Mouse (Mus musculus) embryonic fibroblast, embryonic 13.5 days (primary cell): ENCODE measurements around the gene Anks1b. TPM values are rescaled to one million over a fixed set of nuclear protein-coding genes. Genes with fewer than 3 reads are reported as not detected.

Experiments used
- H3K27ac ChIP-seq: 2 replicates; pipeline ENCODE4 v1.5.1; 2012; ENCODE audit warnings: low read length, control low read depth, inconsistent platforms; ENCODE audit not compliant: insufficient read depth
- H3K4me1 ChIP-seq: 2 replicates; pipeline ENCODE4 v1.6.1; 2011; ENCODE audit warnings: low read length; ENCODE audit not compliant: control insufficient read depth, insufficient read depth
- H3K4me3 ChIP-seq: 2 replicates; pipeline ENCODE4 v1.5.1; 2011; ENCODE audit warnings: mild to moderate bottlenecking, control low read depth, low read length; ENCODE audit not compliant: insufficient read depth
- CTCF ChIP-seq: IDR thresholded peaks from 2 replicates; pipeline ENCODE4 v1.5.1; 2011; ENCODE audit warnings: mild to moderate bottlenecking, control low read depth, low read length, moderate library complexity, borderline replicate concordance; ENCODE audit not compliant: insufficient read depth
- POLR2A ChIP-seq: IDR thresholded peaks from 2 replicates; pipeline ENCODE4 v1.6.1; 2011; ENCODE audit warnings: low read depth, mild to moderate bottlenecking, control low read depth, low read length, moderate library complexity
- polyA plus RNA-seq: library from polyadenylated mRNA; stranded (reverse); fragments of >200 nt; gene quantifications from 2 replicates; pipeline ENCODE4 v1.2.4, GENCODE M21; 2011; ENCODE audit warnings: low read depth; ENCODE audit not compliant: missing spikeins, insufficient read length

Anks1b gene
- polyA plus RNA-seq, 1 experiment, result 6.3 TPM

DNA sequence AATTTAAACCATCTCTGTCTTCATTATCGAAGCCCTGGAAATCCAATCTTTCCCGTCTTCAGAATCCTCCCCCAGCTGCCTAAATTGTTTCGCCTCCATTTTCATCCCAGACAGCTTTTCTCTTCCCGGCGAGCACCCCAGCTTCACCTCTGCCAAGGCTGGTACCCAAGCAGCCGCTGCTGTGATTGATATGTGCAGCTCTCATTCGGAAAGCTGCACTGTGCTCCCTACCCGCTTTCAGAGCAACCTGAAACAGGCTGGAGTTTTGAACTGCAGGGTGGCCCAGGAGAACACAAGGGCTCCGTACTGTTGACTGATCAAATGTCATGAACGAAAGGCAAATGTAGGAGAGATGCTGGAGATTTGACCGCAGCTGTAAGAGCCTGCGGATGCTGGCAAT lies 559.2 kb downstream of the Anks1b start:
- TF ChIP-seq CTCF, result no peak
- H3K4me3 ChIP-seq, result no peak overlapping the region
- H3K4me1 ChIP-seq, result no peaks in the 10 kb centered on the region
- no peak overlapping the region for H3K27ac ChIP-seq

DNA sequence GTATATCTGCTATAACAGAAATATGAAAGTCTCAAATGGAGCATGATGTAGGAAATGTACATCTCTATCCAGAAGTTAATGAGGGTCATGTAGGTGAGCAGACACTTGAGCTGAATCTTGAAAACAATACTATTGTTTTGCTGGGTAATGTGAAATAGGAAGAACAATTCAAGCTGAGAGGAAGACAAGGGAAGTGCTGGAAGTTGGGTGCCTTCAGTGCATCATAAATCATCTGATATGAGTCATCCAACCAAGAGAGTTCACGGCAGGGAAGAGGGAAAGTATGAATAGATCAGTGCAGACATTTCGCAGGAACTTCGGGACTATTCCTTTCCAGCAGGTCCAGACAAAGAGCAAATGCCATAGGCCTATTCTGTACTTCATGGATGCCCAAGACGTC lies 567.7 kb downstream of the Anks1b start:
- H3K27ac ChIP-seq, result no peak overlapping the region
- TF ChIP-seq POLR2A (no peak), CTCF (no peak)
- no peak overlapping the region for H3K4me3 ChIP-seq
- no peaks in the 10 kb centered on the region for H3K4me1 ChIP-seq

DNA sequence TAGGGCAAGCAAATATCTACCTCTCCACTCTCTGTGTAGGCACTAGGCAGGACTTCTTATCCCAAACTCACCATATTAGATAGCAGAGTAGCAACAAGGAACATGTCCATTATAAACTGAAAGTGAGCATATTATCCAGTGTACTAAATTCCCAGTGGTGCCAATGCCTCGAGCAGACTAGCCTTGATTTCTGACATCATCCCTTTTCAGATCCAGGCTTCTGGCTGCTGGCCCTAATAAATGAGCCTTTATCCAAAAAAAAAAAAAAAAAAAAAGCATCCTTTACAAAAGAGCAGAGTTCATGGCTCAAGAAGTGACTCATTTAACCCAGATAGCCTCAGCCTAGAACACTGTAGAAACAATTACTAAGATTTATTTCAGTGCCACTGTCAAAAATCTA lies 568.3 kb downstream of the Anks1b start:
- Histone ChIP-seq H3K4me1 (no peaks in the 10 kb centered on the region), H3K4me3 (no peak overlapping the region), H3K27ac (no peak overlapping the region)
- TF ChIP-seq CTCF (no peak), POLR2A (no peak)

DNA sequence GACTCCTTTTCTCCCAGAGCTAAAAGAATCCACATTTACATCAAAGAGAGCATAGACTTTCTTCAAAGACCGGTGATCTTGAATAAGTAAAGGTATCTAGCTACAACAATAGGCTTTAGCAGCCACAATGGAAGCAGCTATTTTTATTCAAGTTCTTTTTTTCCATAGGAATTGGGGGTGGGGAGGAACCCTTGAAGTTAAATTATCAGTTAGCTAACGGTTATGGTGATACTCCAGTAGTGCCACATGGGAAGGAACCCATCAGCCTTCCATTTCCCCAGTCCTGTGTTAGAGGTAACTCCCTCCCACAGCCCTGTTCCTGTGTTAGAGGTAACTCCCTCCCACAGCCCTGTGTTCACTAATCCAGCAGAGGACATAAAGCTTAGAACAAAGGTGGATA lies 591.6 kb downstream of the Anks1b start:
- Histone ChIP-seq H3K27ac (no peak overlapping the region), H3K4me3 (no peak overlapping the region), H3K4me1 (no peaks in the 10 kb centered on the region)
- TF ChIP-seq CTCF (no peak), POLR2A (no peak)

DNA sequence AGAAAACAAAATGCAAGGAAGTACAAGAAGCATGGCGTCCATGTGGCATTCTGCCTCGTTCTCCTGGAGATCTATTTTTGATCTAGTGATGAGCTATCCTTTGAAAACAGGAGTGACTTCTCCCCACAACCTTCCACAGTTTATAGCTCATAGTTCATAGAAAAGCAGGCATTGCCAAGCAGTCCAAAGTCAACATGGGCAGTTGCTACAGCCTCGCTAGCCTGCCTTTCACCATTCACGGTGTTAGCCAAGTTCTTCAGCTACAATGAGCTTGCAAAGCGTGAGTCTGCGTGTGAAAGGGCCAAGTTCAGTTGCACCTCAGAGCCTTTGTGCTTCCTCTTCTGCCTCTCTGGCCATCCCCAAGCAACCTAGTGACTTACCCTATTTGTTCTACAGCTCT lies 592.1 kb downstream of the Anks1b start:
- no peak overlapping the region for H3K27ac ChIP-seq
- no peaks in the 10 kb centered on the region for H3K4me1 ChIP-seq
- no peak overlapping the region for H3K4me3 ChIP-seq
- no peak for TF ChIP-seq CTCF
- no peak for TF ChIP-seq POLR2A

DNA sequence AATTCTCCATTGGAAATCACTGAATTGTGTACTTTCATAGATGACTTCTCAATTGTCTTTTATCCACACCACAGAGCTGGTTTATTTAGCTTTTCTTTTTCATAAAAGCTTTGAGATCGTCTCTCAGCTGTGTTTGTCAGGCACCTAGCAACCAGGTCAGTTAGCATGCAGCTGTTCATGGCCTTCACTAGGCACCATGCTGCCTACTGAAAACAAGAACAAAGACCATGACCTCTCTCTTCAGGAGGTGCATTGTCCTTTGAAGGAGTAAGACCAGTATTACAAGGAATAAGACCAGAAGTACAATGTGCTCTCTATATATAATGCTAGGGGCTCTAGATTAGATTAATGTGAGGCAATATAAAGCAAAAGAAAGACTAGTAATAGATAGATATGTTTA lies 594.2 kb downstream of the Anks1b start:
- H3K4me1 ChIP-seq, result no peaks in the 10 kb centered on the region
- no peak for TF ChIP-seq POLR2A
- no peak for TF ChIP-seq CTCF
- H3K4me3 ChIP-seq, result no peak overlapping the region
- H3K27ac ChIP-seq, result no peak overlapping the region

DNA sequence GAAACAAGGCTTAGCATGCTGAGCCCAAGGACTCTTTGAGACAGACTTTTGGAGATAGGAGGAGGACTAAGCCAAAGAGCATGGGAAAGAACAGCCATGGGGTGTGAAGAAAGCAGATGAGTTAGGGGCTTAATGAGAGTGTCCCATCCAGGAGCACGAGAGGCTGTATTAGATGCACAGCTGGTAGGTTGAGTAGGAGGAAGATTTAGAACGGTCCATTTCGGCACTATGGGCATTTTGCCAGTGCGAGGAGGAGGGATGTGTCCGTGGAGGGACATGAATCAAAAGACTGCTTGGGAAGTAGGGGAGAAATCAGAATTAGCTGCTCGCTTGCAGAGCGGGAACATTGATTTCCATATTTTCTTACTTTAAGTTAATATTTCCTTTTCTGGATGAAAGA lies 620.1 kb downstream of the Anks1b start:
- Histone ChIP-seq H3K27ac (no peak overlapping the region), H3K4me1 (no peaks in the 10 kb centered on the region), H3K4me3 (no peak overlapping the region)
- TF ChIP-seq POLR2A (no peak), CTCF (no peak)

DNA sequence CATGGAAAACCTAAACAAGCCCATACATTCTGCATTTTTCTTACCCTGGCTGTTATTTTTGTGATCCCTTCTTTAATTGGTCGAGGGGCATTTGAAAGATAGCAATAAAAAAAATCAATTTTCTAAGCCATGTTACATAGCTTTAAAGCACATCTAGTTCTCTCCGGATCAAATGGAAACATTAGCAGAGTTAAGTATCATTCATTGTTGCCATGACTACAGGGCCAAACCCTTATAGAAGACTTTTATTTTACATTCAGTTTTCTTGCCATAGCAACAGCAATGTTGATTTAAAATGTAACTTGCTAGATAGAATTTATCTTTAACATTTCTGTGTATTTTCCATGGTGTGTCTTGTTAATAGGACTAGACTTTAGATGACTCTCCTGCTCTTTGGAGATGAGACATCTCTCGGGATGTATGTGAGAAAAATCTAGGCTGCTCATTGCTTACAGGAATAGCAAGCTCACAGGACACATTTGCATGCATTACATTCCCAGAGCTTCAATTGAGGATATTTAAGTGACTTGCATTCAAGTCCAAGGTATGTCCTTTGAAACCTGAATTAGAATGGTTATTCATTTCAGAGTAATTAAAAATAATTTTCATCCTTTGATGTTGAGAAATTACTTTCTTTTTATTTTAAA lies 620.8 kb downstream of the Anks1b start:
- no peak overlapping the region for H3K4me3 ChIP-seq
- TF ChIP-seq POLR2A, result no peak
- no peak for TF ChIP-seq CTCF
- no peaks in the 10 kb centered on the region for H3K4me1 ChIP-seq

DNA sequence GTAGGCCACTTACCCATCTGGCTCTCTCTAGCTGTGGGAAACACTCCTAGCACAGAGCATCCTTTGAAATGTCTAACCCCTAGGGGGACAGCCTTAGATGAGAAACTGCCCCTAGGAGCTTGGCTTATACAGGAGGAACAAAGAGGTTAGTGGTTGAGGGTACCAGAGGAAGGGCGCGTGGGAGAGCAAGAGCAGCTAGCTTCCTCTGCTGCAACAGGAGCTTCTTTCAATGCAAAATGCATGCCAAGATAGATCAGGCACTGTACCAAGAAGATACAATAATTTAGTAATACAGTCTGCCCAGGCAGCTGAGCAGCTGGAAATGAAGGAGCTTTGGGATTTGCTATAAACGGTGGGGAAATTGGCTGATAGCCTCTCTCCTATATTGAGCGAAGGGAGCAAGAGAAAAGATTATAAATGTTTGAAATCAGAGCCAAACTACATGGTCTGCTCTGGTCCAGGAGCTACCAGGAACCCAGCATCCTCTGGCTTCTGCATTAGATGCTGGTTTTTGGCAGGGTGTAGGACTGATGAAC lies 621.7 kb downstream of the Anks1b start:
- TF ChIP-seq POLR2A, result no peak
- no peak for TF ChIP-seq CTCF
- Histone ChIP-seq H3K27ac (no peak overlapping the region), H3K4me1 (no peaks in the 10 kb centered on the region), H3K4me3 (no peak overlapping the region)

More for the DNA sequence above, 620.8 kb downstream of the Anks1b start:
- H3K27ac ChIP-seq, result no peak overlapping the region

DNA sequence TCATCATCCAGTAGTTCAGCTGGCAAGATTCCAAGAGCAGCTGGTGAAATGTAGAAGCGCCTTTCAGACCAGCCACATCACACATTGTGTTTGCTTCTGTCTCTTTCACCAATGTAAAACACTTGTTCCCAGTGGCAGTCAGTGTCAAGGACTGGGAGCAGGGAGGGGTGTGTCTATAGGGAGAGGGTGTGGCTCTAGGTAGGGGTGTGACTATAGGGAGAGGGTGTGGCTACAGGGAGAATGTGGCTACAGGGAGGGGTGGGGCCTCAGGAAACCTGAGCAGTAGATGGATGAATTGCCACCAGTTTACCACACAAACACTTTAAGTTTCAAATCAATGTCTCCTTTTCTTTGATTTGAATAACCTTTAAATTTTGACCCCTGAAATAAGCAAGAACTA lies 634.3 kb downstream of the Anks1b start:
- H3K4me3 ChIP-seq, result no peak overlapping the region
- H3K4me1 ChIP-seq, result no peaks in the 10 kb centered on the region
- no peak overlapping the region for H3K27ac ChIP-seq
- TF ChIP-seq POLR2A (no peak), CTCF (no peak)
